Mouse (Mus musculus): ENCODE results near the gene Sgpp2. TPM values are rescaled to one million over a fixed set of nuclear protein-coding genes. Genes with fewer than 3 reads are reported as not detected.

Gene Sgpp2
- polyA plus RNA-seq, 1 experiment from 2014 or later: 23.0 TPM

DNA sequence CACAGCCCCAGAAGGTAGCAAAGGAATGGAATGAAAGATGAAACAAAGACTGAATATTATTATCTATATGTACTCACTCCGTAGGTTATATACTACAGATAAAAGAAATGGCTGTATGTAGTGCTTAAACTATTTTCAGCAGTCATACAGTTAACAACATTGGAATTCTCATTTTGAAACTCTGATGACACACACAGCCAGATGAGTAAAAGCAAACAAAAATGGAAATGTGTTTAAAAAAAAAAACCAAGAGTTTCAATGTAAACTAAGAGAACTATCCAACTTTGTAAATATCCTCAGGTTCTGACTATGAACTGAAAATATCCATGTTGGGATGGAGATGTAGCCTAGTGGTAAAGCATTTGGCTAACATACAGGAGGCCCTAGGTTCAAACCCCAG, 126.3 kb downstream of the Sgpp2 start:
- peaks cover 9% of the 10 kb centered on the region; the same call in 1 of the 2 replicates for H3K36me3 ChIP-seq (ENCODE audit: control insufficient read depth, insufficient read depth)
- ATAC-seq: no peak
- H3K9ac ChIP-seq (ENCODE audit: low read depth, low read length): no peak overlapping the region
- no peak for TF ChIP-seq CTCF (IDR thresholded peaks at IDR 0.05; ENCODE audit: low read depth)
- H3K4me2 ChIP-seq (replicated peaks; ENCODE audit: low read depth): no peak overlapping the region
- no peak overlapping the region for H3K27ac ChIP-seq (ENCODE audit: low read depth, low read length)
- WGBS: 80% methylated on average over 1 of the region's 1 CpGs
- H3K4me3 ChIP-seq (ENCODE audit: low read depth, low read length): no peak overlapping the region
- no peaks in the 10 kb centered on the region for H3K4me1 ChIP-seq (replicated peaks; ENCODE audit: control insufficient read depth, insufficient read depth, low read length)
- H3K9me3 ChIP-seq (ENCODE audit: control insufficient read depth): no peaks in the 10 kb centered on the region
- no peaks in the 10 kb centered on the region for H3K27me3 ChIP-seq (replicated peaks; ENCODE audit: control insufficient read depth, insufficient read depth, low read length)

DNA sequence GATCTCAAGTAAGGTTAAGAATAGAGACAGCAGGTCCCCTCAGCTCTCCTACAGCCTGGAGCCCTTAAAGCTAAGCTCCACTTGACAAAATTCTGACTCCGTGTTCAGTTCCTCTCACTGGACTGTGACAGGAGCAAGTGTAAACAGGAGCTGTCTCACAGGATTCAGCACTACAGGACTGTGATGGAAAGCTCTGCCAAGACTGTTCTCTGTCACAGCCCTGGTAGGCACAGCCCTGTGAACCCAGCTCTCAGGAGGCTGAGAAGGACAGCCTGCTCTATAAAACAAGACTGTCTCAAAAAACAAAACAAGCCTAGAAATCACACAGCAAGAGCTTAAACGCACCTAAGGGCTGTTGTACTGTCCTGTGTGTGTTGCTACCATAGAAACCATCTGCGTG, 127.0 kb downstream of the Sgpp2 start:
- no peaks in the 10 kb centered on the region for H3K27me3 ChIP-seq (replicated peaks; ENCODE audit: control insufficient read depth, insufficient read depth, low read length)
- H3K9ac ChIP-seq (ENCODE audit: low read depth, low read length): no peak overlapping the region

DNA sequence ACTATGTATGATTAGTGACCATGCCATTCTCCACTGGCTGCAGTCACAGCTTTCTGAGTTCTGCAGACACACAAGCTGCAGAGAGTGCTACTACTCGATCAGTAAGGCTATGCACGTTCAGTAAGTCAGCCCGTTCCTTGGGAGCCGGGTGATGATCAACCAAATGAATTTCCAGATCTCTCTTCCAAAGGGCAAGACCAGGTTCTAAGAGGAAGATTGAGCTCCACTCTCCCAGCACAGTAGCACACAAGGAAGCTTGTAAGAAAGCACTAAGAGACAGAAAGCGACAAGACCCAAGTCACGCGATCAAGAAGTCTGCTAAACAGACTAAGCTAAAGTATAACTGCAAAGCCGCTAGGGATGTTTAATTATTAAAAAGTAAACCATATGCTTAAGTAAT, 130.6 kb downstream of the Sgpp2 start:
- H3K9ac ChIP-seq (ENCODE audit: low read depth, low read length): no peak overlapping the region
- H3K27me3 ChIP-seq (replicated peaks; ENCODE audit: control insufficient read depth, insufficient read depth, low read length): no peaks in the 10 kb centered on the region
- WGBS: 82% methylated on average over 8 of the region's 8 CpGs
- H3K27ac ChIP-seq (ENCODE audit: low read depth, low read length): no peak overlapping the region
- peaks cover 22% of the 10 kb centered on the region for H3K36me3 ChIP-seq (ENCODE audit: control insufficient read depth, insufficient read depth)
- TF ChIP-seq CTCF (IDR thresholded peaks at IDR 0.05; ENCODE audit: low read depth): no peak
- ATAC-seq: no peak
- H3K4me1 ChIP-seq (replicated peaks; ENCODE audit: control insufficient read depth, insufficient read depth, low read length): no peaks in the 10 kb centered on the region
- H3K4me3 ChIP-seq (ENCODE audit: low read depth, low read length): no peak overlapping the region
- no peak overlapping the region for H3K4me2 ChIP-seq (replicated peaks; ENCODE audit: low read depth)
- no peaks in the 10 kb centered on the region for H3K9me3 ChIP-seq (ENCODE audit: control insufficient read depth)

More for the DNA sequence above, 127.0 kb downstream of the Sgpp2 start:
- no peak overlapping the region for H3K4me2 ChIP-seq (replicated peaks; ENCODE audit: low read depth)
- no peak for TF ChIP-seq CTCF (IDR thresholded peaks at IDR 0.05; ENCODE audit: low read depth)
- H3K4me3 ChIP-seq (ENCODE audit: low read depth, low read length): no peak overlapping the region
- H3K9me3 ChIP-seq (ENCODE audit: control insufficient read depth): no peaks in the 10 kb centered on the region
- H3K27ac ChIP-seq (ENCODE audit: low read depth, low read length): no peak overlapping the region
- WGBS: 68% methylated on average over 3 of the region's 3 CpGs
- peaks cover 10% of the 10 kb centered on the region for H3K36me3 ChIP-seq (ENCODE audit: control insufficient read depth, insufficient read depth)
- no peak for ATAC-seq
- H3K4me1 ChIP-seq (replicated peaks; ENCODE audit: control insufficient read depth, insufficient read depth, low read length): no peaks in the 10 kb centered on the region

DNA sequence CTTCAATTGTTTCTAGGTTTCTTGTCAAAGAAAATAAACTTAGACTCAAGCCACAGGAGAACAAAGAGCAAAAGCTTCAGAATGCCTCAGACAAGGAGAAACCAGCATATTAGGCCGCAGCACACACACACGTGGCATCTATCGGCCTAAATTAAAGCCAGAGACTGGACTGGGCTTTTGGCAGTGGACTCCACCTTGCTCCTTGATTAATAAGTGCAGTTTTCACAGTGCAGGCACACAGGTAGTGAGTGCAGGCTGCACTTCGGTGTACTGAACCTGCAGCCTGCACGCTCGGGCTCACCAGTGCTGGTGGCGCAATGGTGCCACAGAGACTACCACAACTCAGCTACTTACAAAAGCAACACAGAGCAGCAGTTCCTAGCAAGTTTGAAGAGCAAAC, 132.9 kb downstream of the Sgpp2 start:
- Histone ChIP-seq H3K4me1 (replicated peaks; ENCODE audit: control insufficient read depth, insufficient read depth, low read length) (no peaks in the 10 kb centered on the region), H3K4me2 (replicated peaks; ENCODE audit: low read depth) (no peak overlapping the region), H3K9me3 (ENCODE audit: control insufficient read depth) (no peaks in the 10 kb centered on the region), H3K27me3 (replicated peaks; ENCODE audit: control insufficient read depth, insufficient read depth, low read length) (no peaks in the 10 kb centered on the region), H3K4me3 (ENCODE audit: low read depth, low read length) (no peak overlapping the region), H3K27ac (ENCODE audit: low read depth, low read length) (no peak overlapping the region), H3K9ac (ENCODE audit: low read depth, low read length) (no peak overlapping the region), H3K36me3 (ENCODE audit: control insufficient read depth, insufficient read depth) (peaks cover 25% of the 10 kb centered on the region)
- 95% methylated on average over 7 of the region's 7 CpGs for WGBS
- ATAC-seq: no peak
- TF ChIP-seq CTCF (IDR thresholded peaks at IDR 0.05; ENCODE audit: low read depth): no peak

DNA sequence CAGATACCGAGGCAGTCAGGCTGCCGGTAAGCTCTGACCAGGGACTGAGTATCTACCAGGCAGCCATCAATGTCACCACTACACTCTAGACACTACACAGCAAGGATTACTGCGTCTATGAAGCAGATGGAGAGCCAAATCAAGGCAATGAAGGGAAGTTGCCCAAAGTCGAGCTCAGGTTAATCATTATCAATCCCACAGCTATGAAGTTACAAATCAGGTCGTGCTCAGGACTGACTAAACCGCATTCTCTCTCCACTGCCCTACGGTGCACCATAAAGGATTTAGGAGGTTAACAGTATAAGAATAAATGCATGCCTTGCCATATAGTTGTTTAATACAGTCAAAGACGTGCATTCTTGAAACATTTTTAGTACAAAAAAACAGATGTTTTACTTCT, 136.1 kb downstream of the Sgpp2 start:
- Histone ChIP-seq H3K4me1 (replicated peaks; ENCODE audit: control insufficient read depth, insufficient read depth, low read length) (no peaks in the 10 kb centered on the region), H3K9me3 (ENCODE audit: control insufficient read depth) (no peaks in the 10 kb centered on the region), H3K4me2 (replicated peaks; ENCODE audit: low read depth) (no peak overlapping the region), H3K27ac (ENCODE audit: low read depth, low read length) (no peak overlapping the region), H3K4me3 (ENCODE audit: low read depth, low read length) (no peak overlapping the region), H3K9ac (ENCODE audit: low read depth, low read length) (no peak overlapping the region), H3K36me3 (ENCODE audit: control insufficient read depth, insufficient read depth) (peaks cover 33% of the 10 kb centered on the region), H3K27me3 (replicated peaks; ENCODE audit: control insufficient read depth, insufficient read depth, low read length) (no peaks in the 10 kb centered on the region)
- ATAC-seq: no peak
- TF ChIP-seq CTCF (IDR thresholded peaks at IDR 0.05; ENCODE audit: low read depth): no peak
- 56% methylated on average over 8 of the region's 8 CpGs for WGBS

DNA sequence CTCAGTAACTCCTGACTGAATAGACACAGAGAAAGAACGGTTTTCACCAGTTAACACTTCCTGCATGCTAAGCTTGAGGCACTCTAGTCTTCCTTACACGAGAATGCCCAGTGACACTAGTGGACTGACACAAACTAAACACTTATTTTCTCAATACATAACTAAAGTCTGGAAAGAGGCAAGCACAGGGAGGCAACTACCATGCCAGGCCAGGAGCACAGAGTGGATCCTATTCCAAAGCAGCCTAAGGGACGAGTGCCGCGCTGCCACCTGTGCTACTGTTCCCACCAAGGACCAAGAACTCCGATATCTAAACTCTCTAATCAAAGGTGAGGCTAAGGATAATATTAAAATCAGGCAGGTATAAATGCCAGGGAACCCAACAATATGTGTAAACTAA, 136.6 kb downstream of the Sgpp2 start:
- no peak for ATAC-seq
- WGBS: 90% methylated on average over 6 of the region's 6 CpGs
- Histone ChIP-seq H3K9me3 (ENCODE audit: control insufficient read depth) (no peaks in the 10 kb centered on the region), H3K27ac (ENCODE audit: low read depth, low read length) (no peak overlapping the region), H3K4me1 (replicated peaks; ENCODE audit: control insufficient read depth, insufficient read depth, low read length) (no peaks in the 10 kb centered on the region), H3K4me3 (ENCODE audit: low read depth, low read length) (no peak overlapping the region), H3K9ac (ENCODE audit: low read depth, low read length) (no peak overlapping the region), H3K36me3 (ENCODE audit: control insufficient read depth, insufficient read depth) (peaks cover 38% of the 10 kb centered on the region), H3K4me2 (replicated peaks; ENCODE audit: low read depth) (no peak overlapping the region), H3K27me3 (replicated peaks; ENCODE audit: control insufficient read depth, insufficient read depth, low read length) (no peaks in the 10 kb centered on the region)
- no peak for TF ChIP-seq CTCF (IDR thresholded peaks at IDR 0.05; ENCODE audit: low read depth)

DNA sequence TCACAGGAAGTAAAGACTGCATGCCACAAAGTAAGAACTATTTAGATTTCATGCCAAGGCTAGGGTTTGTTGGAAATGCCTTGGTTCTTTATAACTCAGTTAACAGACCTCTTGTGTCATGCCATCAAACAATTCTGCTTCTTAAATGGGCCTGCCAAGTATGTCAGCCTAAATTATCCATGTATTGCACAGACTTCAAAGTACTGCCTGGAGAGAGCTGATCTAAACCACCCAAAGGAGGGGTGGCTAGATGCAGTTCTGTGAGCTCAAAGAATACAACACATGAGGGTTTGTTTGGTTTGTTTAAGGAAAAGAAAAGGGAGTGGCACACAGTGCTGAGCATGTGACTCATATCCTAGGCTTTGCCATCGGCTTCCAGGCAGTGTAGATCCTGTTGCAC, 137.9 kb downstream of the Sgpp2 start:
- 21% methylated on average over 1 of the region's 1 CpGs for WGBS
- peak; percentile 47; the same call in 1 of the 2 replicates for ATAC-seq

More for the DNA sequence above, 137.9 kb downstream of the Sgpp2 start:
- H3K4me2 ChIP-seq (replicated peaks; ENCODE audit: low read depth): no peak overlapping the region
- H3K9ac ChIP-seq (ENCODE audit: low read depth, low read length): no peak overlapping the region
- no peak for TF ChIP-seq CTCF (IDR thresholded peaks at IDR 0.05; ENCODE audit: low read depth)
- no peak overlapping the region for H3K4me3 ChIP-seq (ENCODE audit: low read depth, low read length)
- H3K9me3 ChIP-seq (ENCODE audit: control insufficient read depth): no peaks in the 10 kb centered on the region
- no peaks in the 10 kb centered on the region for H3K27me3 ChIP-seq (replicated peaks; ENCODE audit: control insufficient read depth, insufficient read depth, low read length)
- H3K36me3 ChIP-seq (ENCODE audit: control insufficient read depth, insufficient read depth): peaks cover 36% of the 10 kb centered on the region
- H3K4me1 ChIP-seq (replicated peaks; ENCODE audit: control insufficient read depth, insufficient read depth, low read length): no peaks in the 10 kb centered on the region
- H3K27ac ChIP-seq (ENCODE audit: low read depth, low read length): no peak overlapping the region
